Comparison of ENCODE assay signal across 8 mouse cellular contexts in the genomic region with DNA sequence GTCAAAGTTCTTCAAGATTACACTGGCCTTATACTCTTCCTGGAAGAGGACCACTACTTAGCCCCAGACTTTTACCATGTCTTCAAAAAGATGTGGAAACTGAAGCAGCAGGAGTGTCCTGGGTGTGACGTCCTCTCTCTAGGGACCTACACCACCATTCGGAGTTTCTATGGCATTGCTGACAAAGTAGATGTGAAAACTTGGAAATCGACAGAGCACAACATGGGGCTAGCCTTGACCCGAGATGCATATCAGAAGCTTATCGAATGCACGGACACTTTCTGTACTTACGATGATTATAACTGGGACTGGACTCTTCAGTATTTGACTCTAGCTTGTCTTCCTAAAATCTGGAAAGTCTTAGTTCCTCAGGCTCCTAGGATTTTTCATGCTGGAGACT. TPM values are rescaled to one million over a fixed set of nuclear protein-coding genes. Genes with fewer than 3 reads are reported as not detected.
DNase-seq lines count a peak whose midpoint lies in the region; ATAC-seq and TF ChIP-seq lines count a peak whose summit lies in the region.

No protein-coding gene starts in this region.

- WGBS in lung, embryonic 14.5 days = 76% methylated on average over 7 of the region's 7 CpGs
- WGBS in forebrain, embryonic 10.5 days = 82% methylated on average over 7 of the region's 7 CpGs
- 66% methylated on average over 7 of the region's 7 CpGs for WGBS in intestine, embryonic 16.5 days
- 78% methylated on average over 7 of the region's 7 CpGs for WGBS in neural tube, embryonic 13.5 days

- H3K9ac ChIP-seq in lung, embryonic 14.5 days = peak overlapping the region; percentile 88
- H3K9ac ChIP-seq in intestine, embryonic 16.5 days (ENCODE audit: low read depth, low read length) = peak overlapping the region; percentile 93
- H3K9ac ChIP-seq in neural tube, embryonic 13.5 days = peak overlapping the region; percentile 91

- H3K9me3 ChIP-seq in lung, embryonic 14.5 days (ENCODE audit: low read depth, low read length) = no peaks in the 10 kb centered on the region
- H3K9me3 ChIP-seq in forebrain, embryonic 10.5 days = no peaks in the 10 kb centered on the region
- H3K9me3 ChIP-seq in intestine, embryonic 16.5 days (ENCODE audit: control insufficient read depth, low read length) = no peaks in the 10 kb centered on the region
- H3K9me3 ChIP-seq in neural tube, embryonic 13.5 days = no peaks in the 10 kb centered on the region

- no peak for TF ChIP-seq CTCF in lung, embryonic 14.5 days (IDR thresholded peaks at IDR 0.05; ENCODE audit: low read depth)

- peak overlapping the region; percentile 94 for H3K4me2 ChIP-seq in lung, embryonic 14.5 days
- peak overlapping the region; percentile 92 for H3K4me2 ChIP-seq in intestine, embryonic 16.5 days (ENCODE audit: low read depth, low read length)
- H3K4me2 ChIP-seq in neural tube, embryonic 13.5 days = peak overlapping the region; percentile 96

- no peak overlapping the region for H3K27ac ChIP-seq in lung, embryonic 14.5 days (ENCODE audit: low read depth)
- H3K27ac ChIP-seq in forebrain, embryonic 10.5 days = peak overlapping the region; percentile 95; the same call in 1 of the 2 replicates
- no peak overlapping the region for H3K27ac ChIP-seq in intestine, embryonic 16.5 days (ENCODE audit: low read length)
- no peak overlapping the region for H3K27ac ChIP-seq in neural tube, embryonic 13.5 days (replicated peaks)

- peaks cover 8% of the 10 kb centered on the region for H3K4me1 ChIP-seq in lung, embryonic 14.5 days (ENCODE audit: insufficient read depth)
- H3K4me1 ChIP-seq in forebrain, embryonic 10.5 days = peaks cover 38% of the 10 kb centered on the region
- peaks cover 17% of the 10 kb centered on the region for H3K4me1 ChIP-seq in intestine, embryonic 16.5 days (ENCODE audit: control insufficient read depth, insufficient read depth, low read length)
- H3K4me1 ChIP-seq in neural tube, embryonic 13.5 days (replicated peaks) = peaks cover 31% of the 10 kb centered on the region

- no peak for ATAC-seq in lung, embryonic 14.5 days (ENCODE audit: insufficient read depth)
- no peak for ATAC-seq in intestine, embryonic 16.5 days
- ATAC-seq in neural tube, embryonic 13.5 days (ENCODE audit: low read depth) = no peak

- peak overlapping the region; percentile 83 for H3K4me3 ChIP-seq in lung, embryonic 14.5 days (ENCODE audit: low read depth, low read length)
- H3K4me3 ChIP-seq in forebrain, embryonic 10.5 days = peak overlapping the region; percentile 89
- H3K4me3 ChIP-seq in intestine, embryonic 16.5 days (ENCODE audit: low read length) = peak overlapping the region; percentile 86
- peak overlapping the region; percentile 88 for H3K4me3 ChIP-seq in neural tube, embryonic 13.5 days

- no peaks in the 10 kb centered on the region for H3K27me3 ChIP-seq in lung, embryonic 14.5 days (ENCODE audit: insufficient read depth, low read length)
- H3K27me3 ChIP-seq in forebrain, embryonic 10.5 days (ENCODE audit: poor library complexity, severe bottlenecking) = no peaks in the 10 kb centered on the region
- H3K27me3 ChIP-seq in intestine, embryonic 16.5 days (replicated peaks; ENCODE audit: control insufficient read depth, insufficient read depth, low read length) = no peaks in the 10 kb centered on the region
- H3K27me3 ChIP-seq in neural tube, embryonic 13.5 days = no peaks in the 10 kb centered on the region

- no peak for DNase-seq in lung, embryonic 14.5 days
- DNase-seq in lung, postnatal 14 days = no peak
- DNase-seq in forebrain, embryonic 10.5 days (ENCODE audit: extremely low spot score, low spot score) = no peak
- no peak for DNase-seq in urinary bladder, postnatal 10 days (ENCODE audit: low spot score)
- DNase-seq in yolk sac, embryonic 10.5 days (ENCODE audit: low spot score) = no peak
- DNase-seq in adrenal gland, postnatal 25 days = no peak

- H3K36me3 ChIP-seq in lung, embryonic 14.5 days (ENCODE audit: insufficient read depth) = peaks cover 42% of the 10 kb centered on the region
- H3K36me3 ChIP-seq in forebrain, embryonic 10.5 days (replicated peaks) = peaks cover 55% of the 10 kb centered on the region
- H3K36me3 ChIP-seq in intestine, embryonic 16.5 days (ENCODE audit: control insufficient read depth, insufficient read depth, low read length) = peaks cover 6% of the 10 kb centered on the region
- H3K36me3 ChIP-seq in neural tube, embryonic 13.5 days = peaks cover 37% of the 10 kb centered on the region

RNA-seq across cellular contexts. Expression of gene Mgat2, which starts 1.4 kb away (rescaled TPM):
- 61.4 and 62.0 TPM in 2 replicates for polyA plus RNA-seq in lung, embryonic 14.5 days (2014; fragmentation: Nextera tagmentation; extraction: Ambion mirVana)
- 28.3 and 30.9 TPM in 2 replicates for polyA plus RNA-seq in forebrain, embryonic 10.5 days (2016; fragmentation: Nextera tagmentation; extraction: Ambion mirVana)
- 35.6 and 39.7 TPM in 2 replicates for polyA plus RNA-seq in intestine, embryonic 16.5 days (2015; fragmentation: Nextera tagmentation; extraction: Ambion mirVana)
- polyA plus RNA-seq in neural tube, embryonic 13.5 days (2015; fragmentation: Nextera tagmentation; extraction: Ambion mirVana) = 38.5 and 42.2 TPM in 2 replicates
- total RNA-seq in adrenal gland, postnatal 25 days (2021) = 48.4 and 54.3 TPM in 2 replicates

RNA-seq across cellular contexts. Expression of gene Rpl36al, which starts 1.5 kb away (rescaled TPM):
- polyA plus RNA-seq in lung, embryonic 14.5 days (2014; fragmentation: Nextera tagmentation; extraction: Ambion mirVana) = 591 and 633 TPM in 2 replicates
- 567 and 576 TPM in 2 replicates for polyA plus RNA-seq in forebrain, embryonic 10.5 days (2016; fragmentation: Nextera tagmentation; extraction: Ambion mirVana)
- 602 and 654 TPM in 2 replicates for polyA plus RNA-seq in intestine, embryonic 16.5 days (2015; fragmentation: Nextera tagmentation; extraction: Ambion mirVana)
- 422 and 474 TPM in 2 replicates for polyA plus RNA-seq in neural tube, embryonic 13.5 days (2015; fragmentation: Nextera tagmentation; extraction: Ambion mirVana)
- total RNA-seq in adrenal gland, postnatal 25 days (2021) = 574 and 660 TPM in 2 replicates

RNA-seq across cellular contexts. Expression of gene Gm49383, which starts 11.5 kb away (rescaled TPM):
- polyA plus RNA-seq in lung, embryonic 14.5 days (2014; fragmentation: Nextera tagmentation; extraction: Ambion mirVana) = 31.4 and 31.6 TPM in 2 replicates
- 62.2 and 67.8 TPM in 2 replicates for polyA plus RNA-seq in forebrain, embryonic 10.5 days (2016; fragmentation: Nextera tagmentation; extraction: Ambion mirVana)
- 21.0 and 24.2 TPM in 2 replicates for polyA plus RNA-seq in intestine, embryonic 16.5 days (2015; fragmentation: Nextera tagmentation; extraction: Ambion mirVana)
- polyA plus RNA-seq in neural tube, embryonic 13.5 days (2015; fragmentation: Nextera tagmentation; extraction: Ambion mirVana) = 18.1 and 18.2 TPM in 2 replicates
- total RNA-seq in adrenal gland, postnatal 25 days (2021) = 6.6 and 6.8 TPM in 2 replicates

RNA-seq across cellular contexts. Expression of gene Dnaaf2, which starts 12.9 kb away (rescaled TPM):
- 9.3 and 11.3 TPM in 2 replicates for polyA plus RNA-seq in lung, embryonic 14.5 days (2014; fragmentation: Nextera tagmentation; extraction: Ambion mirVana)
- polyA plus RNA-seq in forebrain, embryonic 10.5 days (2016; fragmentation: Nextera tagmentation; extraction: Ambion mirVana) = 16.3 and 19.0 TPM in 2 replicates
- 6.9 and 7.3 TPM in 2 replicates for polyA plus RNA-seq in intestine, embryonic 16.5 days (2015; fragmentation: Nextera tagmentation; extraction: Ambion mirVana)
- 7.0 and 7.6 TPM in 2 replicates for polyA plus RNA-seq in neural tube, embryonic 13.5 days (2015; fragmentation: Nextera tagmentation; extraction: Ambion mirVana)
- 0.95 and 2.0 TPM in 2 replicates for total RNA-seq in adrenal gland, postnatal 25 days (2021)

RNA-seq across cellular contexts. Expression of gene Lrr1, which starts 16.8 kb away (rescaled TPM):
- 29.8 and 30.9 TPM in 2 replicates for polyA plus RNA-seq in lung, embryonic 14.5 days (2014; fragmentation: Nextera tagmentation; extraction: Ambion mirVana)
- 37.1 and 41.2 TPM in 2 replicates for polyA plus RNA-seq in forebrain, embryonic 10.5 days (2016; fragmentation: Nextera tagmentation; extraction: Ambion mirVana)
- polyA plus RNA-seq in intestine, embryonic 16.5 days (2015; fragmentation: Nextera tagmentation; extraction: Ambion mirVana) = 13.2 and 17.3 TPM in 2 replicates
- polyA plus RNA-seq in neural tube, embryonic 13.5 days (2015; fragmentation: Nextera tagmentation; extraction: Ambion mirVana) = 5.1 and 6.0 TPM in 2 replicates
- total RNA-seq in adrenal gland, postnatal 25 days (2021) = 0.85 TPM in 1 of 2 replicates, not detected in the other
